Mouse (Mus musculus) layer of hippocampus, adult 9-10 months (tissue): ENCODE results near the gene Ldb1.

Experiments used
- DNase-seq: peaks from one replicate; pipeline ENCODE4 v3.0.0; 2022; ENCODE audit warnings: low spot score

Ldb1 gene

GRCm38 (mm10) chr19:46044271-46044992 is 582 bp downstream of the Ldb1 start, which contains the start of gene Pprc1:
Gene Pprc1, plus strand, starts transcription at chr19:46044886.
- DNase-seq: no peak

GRCm38 (mm10) chr19:46043380-46043779 is 1.6 kb downstream of the Ldb1 start:
- DNase-seq: no peak

GRCm38 (mm10) chr19:46042476-46043011 is 2.5 kb downstream of the Ldb1 start:
- DNase-seq: no peak

GRCm38 (mm10) chr19:46041933-46042475 is 3.0 kb downstream of the Ldb1 start:
- no peak for DNase-seq

GRCm38 (mm10) chr19:46041299-46041932 is 3.6 kb downstream of the Ldb1 start:
- DNase-seq: no peak

- no peak for DNase-seq
These were observed 4.7 kb downstream of the Ldb1 start for GRCm38 (mm10) chr19:46040149-46040902.

- DNase-seq: no peak
These were observed 5.5 kb downstream of the Ldb1 start for GRCm38 (mm10) chr19:46039478-46039877.

- DNase-seq: no peak
These were observed 6.2 kb downstream of the Ldb1 start for GRCm38 (mm10) chr19:46038851-46039260.

GRCm38 (mm10) chr19:46037925-46038850 is 6.8 kb downstream of the Ldb1 start:
- no peak for DNase-seq

- DNase-seq: no peak
These were observed 7.6 kb downstream of the Ldb1 start for GRCm38 (mm10) chr19:46037243-46037924.

- DNase-seq: no peak
These were observed 8.4 kb downstream of the Ldb1 start for GRCm38 (mm10) chr19:46036477-46037242.

- DNase-seq: no peak
These were observed 9.0 kb downstream of the Ldb1 start for GRCm38 (mm10) chr19:46035971-46036370.

- DNase-seq: no peak
These were observed 11.1 kb downstream of the Ldb1 start for GRCm38 (mm10) chr19:46033911-46034310.

- DNase-seq: no peak
These were observed 12.1 kb downstream of the Ldb1 start for GRCm38 (mm10) chr19:46032731-46033510.

- no peak for DNase-seq
These were observed 13.2 kb downstream of the Ldb1 start for GRCm38 (mm10) chr19:46031689-46032432.

GRCm38 (mm10) chr19:46030196-46030983 is 14.6 kb downstream of the Ldb1 start:
- no peak for DNase-seq

- DNase-seq: no peak
These were observed 15.4 kb downstream of the Ldb1 start for GRCm38 (mm10) chr19:46029652-46030051.
